Mouse (Mus musculus) limb, embryonic 11.5 days (tissue): ENCODE measurements around the gene Cep72. TPM values are rescaled to one million over a fixed set of nuclear protein-coding genes. Genes with fewer than 3 reads are reported as not detected.
"Not testable (repeated sequence)": the region's sequence is repeated elsewhere in the genome, so short reads cannot be mapped to it uniquely, and the experiment has no call there.

Experiments used
- ATAC-seq: fragments of 200-750 bp; cut with Nextera tagmentation; 2 replicates; pipeline ENCODE4 v1.8.0; 2017; ENCODE audit warnings: low read depth; ENCODE audit not compliant: insufficient number of reproducible peaks, low FRiP score, low TSS enrichment
- DNase-seq: peaks from one replicate; pipeline ENCODE4 v3.0.0-alpha.2; 2015; ENCODE audit warnings: low spot score
- H3K27ac ChIP-seq: fragments of 300-500 bp; sonication (generic); replicated peaks from 2 replicates; pipeline ENCODE4 v1.5.1; 2014; ENCODE audit warnings: low read depth, mild to moderate bottlenecking, low read length
- H3K27me3 ChIP-seq: fragments of 300-500 bp; sonication (generic); 2 replicates; pipeline ENCODE4 v1.6.1; 2014; ENCODE audit warnings: mild to moderate bottlenecking, low read length, mixed read lengths; ENCODE audit not compliant: control insufficient read depth, insufficient read depth
- H3K36me3 ChIP-seq: fragments of 300-500 bp; sonication (generic); 2 replicates; pipeline ENCODE4 v1.6.1; 2014; ENCODE audit warnings: mild to moderate bottlenecking, low read length, moderate library complexity, mixed read lengths; ENCODE audit not compliant: control insufficient read depth, insufficient read depth
- H3K4me1 ChIP-seq: fragments of 300-500 bp; sonication (generic); 2 replicates; pipeline ENCODE4 v1.6.1; 2014; ENCODE audit warnings: low read length, mixed read lengths; ENCODE audit not compliant: control insufficient read depth, insufficient read depth
- H3K4me2 ChIP-seq: fragments of 300-500 bp; sonication (generic); 2 replicates; pipeline ENCODE4 v1.6.1; 2014; ENCODE audit warnings: low read depth, mild to moderate bottlenecking, moderate library complexity; ENCODE audit not compliant: severe bottlenecking
- H3K4me3 ChIP-seq: fragments of 300-500 bp; sonication (generic); 2 replicates; pipeline ENCODE4 v1.5.1; 2014; ENCODE audit warnings: low read depth, low read length
- H3K9ac ChIP-seq: fragments of 300-500 bp; sonication (generic); 2 replicates; pipeline ENCODE4 v1.6.1; 2014; ENCODE audit warnings: mild to moderate bottlenecking, low read length
- H3K9me3 ChIP-seq: fragments of 300-500 bp; sonication (generic); 2 replicates; pipeline ENCODE4 v1.6.1; 2016; ENCODE audit warnings: low read length; ENCODE audit not compliant: control insufficient read depth
- WGBS: fragments of 180-500 bp; shearing (Covaris S2); extraction: QIAGEN DNeasy Blood & Tissue Kit; methylation state at CpG from one replicate; pipeline ENCODE4 v1.1.7; 2014; 5-methylcytosine and 5-hydroxymethylcytosine counted together
- polyA plus RNA-seq: library from polyadenylated mRNA; unstranded; fragments of >200 nt; fragmentation: Nextera tagmentation; extraction: Ambion mirVana; gene quantifications from 2 replicates; pipeline ENCODE4 v1.2.1, GENCODE M21; 2014

The Cep72 gene
- polyA plus RNA-seq, 1 experiment from 2014 or later, result 23.4 TPM

DNA sequence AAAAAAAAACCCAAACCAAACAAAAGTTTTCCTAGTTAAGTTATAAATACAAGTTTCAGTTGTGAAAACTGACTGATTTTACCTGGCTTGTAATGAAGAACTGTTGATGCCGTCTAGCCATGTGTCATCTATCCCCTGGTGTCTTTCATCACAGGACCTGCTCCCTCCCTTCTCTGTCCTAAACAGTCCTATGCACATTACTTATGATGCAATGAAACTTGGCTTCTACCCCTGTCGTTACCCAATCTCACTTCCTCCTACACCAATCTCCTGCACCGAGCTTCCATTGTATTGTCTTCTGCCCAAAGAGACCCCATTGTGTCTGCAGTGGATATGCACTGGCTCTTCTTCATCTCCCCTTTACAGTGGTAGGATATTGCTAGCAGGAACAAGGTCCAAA lies 28.2 kb upstream of the Cep72 start:
- Histone ChIP-seq H3K4me2 (no peak overlapping the region), H3K27me3 (no peaks in the 10 kb centered on the region), H3K9me3 (no peaks in the 10 kb centered on the region), H3K4me3 (no peak overlapping the region), H3K9ac (no peak overlapping the region), H3K27ac (no peak overlapping the region), H3K36me3 (no peaks in the 10 kb centered on the region), H3K4me1 (no peaks in the 10 kb centered on the region)
- DNase-seq (no peak), ATAC-seq (no peak)
- 79% methylated on average over 3 of the region's 3 CpGs for WGBS

GRCm38 (mm10) chr13:74073369-74073768 lies 11.3 kb upstream of the Cep72 start:
- no peaks in the 10 kb centered on the region for H3K9me3 ChIP-seq
- no peak overlapping the region for H3K4me2 ChIP-seq
- no peak overlapping the region for H3K9ac ChIP-seq
- no peak for DNase-seq
- no peak for ATAC-seq
- H3K36me3 ChIP-seq, result no peaks in the 10 kb centered on the region
- no peak overlapping the region for H3K4me3 ChIP-seq
- no peak overlapping the region for H3K27ac ChIP-seq
- no peaks in the 10 kb centered on the region for H3K4me1 ChIP-seq
- 83% methylated on average over 7 of the region's 7 CpGs for WGBS
- no peaks in the 10 kb centered on the region for H3K27me3 ChIP-seq

GRCm38 (mm10) chr13:74071714-74072113 lies 9.6 kb upstream of the Cep72 start:
- Histone ChIP-seq H3K4me3 (no peak overlapping the region), H3K4me2 (no peak overlapping the region), H3K27me3 (no peaks in the 10 kb centered on the region), H3K36me3 (no peaks in the 10 kb centered on the region), H3K4me1 (no peaks in the 10 kb centered on the region), H3K27ac (no peak overlapping the region), H3K9me3 (no peaks in the 10 kb centered on the region), H3K9ac (no peak overlapping the region)
- ATAC-seq (no peak), DNase-seq (no peak)
- WGBS, result 74% methylated on average over 3 of the region's 3 CpGs

DNA sequence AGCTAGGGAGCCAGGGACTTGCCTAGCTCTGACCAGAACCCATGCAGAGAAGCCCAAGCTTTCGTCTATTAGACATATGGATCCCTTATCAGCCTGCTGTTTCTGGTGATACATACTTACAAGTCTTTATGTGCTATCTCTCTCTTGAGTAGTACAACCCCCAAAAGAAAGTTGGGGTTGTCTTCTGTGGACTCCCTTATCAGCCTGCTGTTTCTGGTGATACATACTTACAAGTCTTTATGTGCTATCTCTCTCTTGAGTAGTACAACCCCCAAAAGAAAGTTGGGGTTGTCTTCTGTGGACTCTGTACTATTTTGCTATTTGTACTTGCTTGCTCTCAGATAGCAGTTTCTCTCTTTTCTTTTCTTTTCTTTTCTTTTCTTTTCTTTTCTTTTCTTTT lies 9.1 kb upstream of the Cep72 start:
- ATAC-seq, H3K27me3 ChIP-seq, H3K4me2 ChIP-seq, H3K9ac ChIP-seq, H3K4me3 ChIP-seq, H3K4me1 ChIP-seq, H3K9me3 ChIP-seq, H3K36me3 ChIP-seq, H3K27ac ChIP-seq, DNase-seq: not testable (repeated sequence)
- WGBS, result 77% methylated on average over 1 of the region's 1 CpGs

DNA sequence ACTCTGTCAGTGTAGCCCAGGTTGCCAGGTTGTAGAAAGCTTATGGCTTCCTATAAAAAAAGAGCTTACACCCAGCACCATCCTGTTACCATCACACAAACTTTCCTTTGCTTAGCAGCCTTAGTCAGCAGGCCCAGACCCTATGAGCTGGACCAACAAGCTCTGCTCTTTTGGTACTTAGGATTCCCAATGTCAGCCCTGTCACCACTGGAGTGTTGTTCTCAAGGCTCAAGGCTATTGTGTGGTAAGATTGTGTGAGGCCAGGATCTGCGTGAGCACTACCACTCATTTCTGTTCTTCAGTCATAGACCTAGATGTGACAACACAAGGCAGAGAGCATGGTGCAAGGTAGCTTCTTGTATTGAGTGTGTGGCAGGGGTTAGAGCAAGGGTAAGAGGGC lies 4.5 kb upstream of the Cep72 start:
- Histone ChIP-seq H3K36me3 (no peaks in the 10 kb centered on the region), H3K4me1 (no peaks in the 10 kb centered on the region), H3K4me2 (no peak overlapping the region), H3K27ac (no peak overlapping the region), H3K9me3 (no peaks in the 10 kb centered on the region), H3K9ac (no peak overlapping the region), H3K4me3 (no peak overlapping the region), H3K27me3 (no peaks in the 10 kb centered on the region)
- DNase-seq, result no peak
- WGBS, result 82% methylated on average over 1 of the region's 1 CpGs
- no peak for ATAC-seq

DNA sequence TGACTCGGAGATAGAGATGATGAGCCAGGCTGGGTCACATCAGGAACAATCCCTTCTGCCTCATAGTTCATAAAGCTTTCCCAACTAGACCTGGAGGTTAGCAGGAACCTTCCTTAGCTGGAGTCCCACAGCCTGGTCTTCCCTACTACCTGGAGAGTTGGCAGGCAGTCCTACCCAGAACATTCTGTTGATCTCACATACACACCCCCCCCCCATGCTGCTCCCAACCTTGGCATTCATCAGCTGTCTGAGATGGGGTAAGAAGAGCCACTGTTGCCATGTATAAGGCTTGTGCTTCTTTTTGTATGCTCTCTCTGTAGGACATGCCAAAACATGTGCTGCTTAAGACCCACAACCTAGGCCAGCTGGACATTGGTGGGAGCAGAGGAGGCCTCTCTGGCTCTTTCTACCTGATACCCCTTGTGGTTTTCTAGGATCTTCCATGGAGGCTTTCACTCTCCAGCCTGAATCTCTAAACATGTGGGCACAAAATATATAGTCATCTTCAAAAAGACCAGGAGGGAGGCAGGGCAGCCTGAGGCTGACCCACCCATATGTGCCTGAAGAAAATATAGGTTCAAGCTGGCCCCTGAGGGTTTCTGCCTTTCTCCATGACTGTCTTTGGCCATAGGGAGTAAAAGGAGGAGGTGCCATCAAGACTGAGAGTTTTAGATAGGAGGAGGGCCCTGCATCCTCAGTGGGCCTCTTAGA lies 1.4 kb upstream of the Cep72 start:
- Histone ChIP-seq H3K9ac (no peak overlapping the region), H3K27me3 (no peaks in the 10 kb centered on the region), H3K4me3 (no peak overlapping the region), H3K36me3 (no peaks in the 10 kb centered on the region), H3K4me2 (no peak overlapping the region), H3K9me3 (no peaks in the 10 kb centered on the region), H3K4me1 (no peaks in the 10 kb centered on the region), H3K27ac (no peak overlapping the region)
- WGBS, result 82% methylated on average over 1 of the region's 1 CpGs
- no peak for DNase-seq
- no peak for ATAC-seq

- WGBS, result 32% methylated on average over 9 of the region's 11 CpGs
- Histone ChIP-seq H3K9ac (peak overlapping the region; percentile 77), H3K9me3 (no peaks in the 10 kb centered on the region), H3K4me1 (no peaks in the 10 kb centered on the region), H3K27me3 (no peaks in the 10 kb centered on the region), H3K27ac (no peak overlapping the region), H3K4me3 (peak overlapping the region; percentile 62), H3K4me2 (peak overlapping the region; percentile 46), H3K36me3 (0 out of 2 replicates have a peak, but pooled peaks cover 3% of the 10 kb centered on the region)
- DNase-seq (no peak), ATAC-seq (no peak; the same call in 1 of the 2 replicates)
These were observed 454 bp upstream of the Cep72 start for GRCm38 (mm10) chr13:74062378-74063128.

GRCm38 (mm10) chr13:74058081-74058480 lies 4.0 kb downstream of the Cep72 start:
- DNase-seq, result no peak
- no peak overlapping the region for H3K27ac ChIP-seq
- no peaks in the 10 kb centered on the region for H3K4me1 ChIP-seq
- H3K9me3 ChIP-seq, result no peaks in the 10 kb centered on the region
- H3K36me3 ChIP-seq, result peaks cover 3% of the 10 kb centered on the region; the same call in 1 of the 2 replicates
- no peak for ATAC-seq
- H3K9ac ChIP-seq, result no peak overlapping the region
- H3K4me3 ChIP-seq, result no peak overlapping the region
- no peaks in the 10 kb centered on the region for H3K27me3 ChIP-seq
- 94% methylated on average over 9 of the region's 9 CpGs for WGBS
- no peak overlapping the region for H3K4me2 ChIP-seq
